Mouse (Mus musculus) megakaryocyte, embryonic 14.5 days (primary cell): ENCODE measurements around the gene Nebl.

Source experiments
- FLI1 ChIP-seq: IDR thresholded peaks from 2 replicates; pipeline ENCODE4 v1.6.1; 2012; ENCODE audit warnings: low read length, inconsistent platforms, mixed read lengths
- GATA1 ChIP-seq: IDR thresholded peaks from 3 replicates; pipeline ENCODE4 v1.6.1; 2012; ENCODE audit warnings: mixed read lengths, low read length, inconsistent platforms, borderline replicate concordance

- TF ChIP-seq GATA1 (no peak), FLI1 (no peak)
Observed at GRCm38 (mm10) chr2:17364971-17365548, 366.2 kb downstream of the Nebl start.
